Comparison of ENCODE assay signal across 8 mouse cellular contexts in genomic region chr19:32726451-32727325, GRCm38 (mm10). TPM values are rescaled to one million over a fixed set of nuclear protein-coding genes. Genes with fewer than 3 reads are reported as not detected.
DNase-seq lines count a peak whose midpoint lies in the region; ATAC-seq and TF ChIP-seq lines count a peak whose summit lies in the region.

No protein-coding gene starts in this region.

- H3K27ac ChIP-seq in lung, embryonic 14.5 days (ENCODE audit: low read depth): no peak overlapping the region
- H3K27ac ChIP-seq in embryonic facial prominence, embryonic 12.5 days: no peak overlapping the region
- H3K27ac ChIP-seq in limb, embryonic 14.5 days (replicated peaks; ENCODE audit: low read depth, low read length): no peak overlapping the region

- peaks cover 10% of the 10 kb centered on the region for H3K27me3 ChIP-seq in lung, embryonic 14.5 days (ENCODE audit: insufficient read depth, low read length)
- peaks cover 18% of the 10 kb centered on the region for H3K27me3 ChIP-seq in embryonic facial prominence, embryonic 12.5 days
- peaks cover 20% of the 10 kb centered on the region for H3K27me3 ChIP-seq in limb, embryonic 14.5 days (ENCODE audit: control insufficient read depth, insufficient read depth, low read length)

- WGBS in lung, embryonic 14.5 days: 5% methylated on average over 22 of the region's 22 CpGs
- 3% methylated on average over 22 of the region's 22 CpGs for WGBS in embryonic facial prominence, embryonic 12.5 days
- 5% methylated on average over 22 of the region's 22 CpGs for WGBS in limb, embryonic 14.5 days

- no peaks in the 10 kb centered on the region for H3K36me3 ChIP-seq in lung, embryonic 14.5 days (ENCODE audit: insufficient read depth)
- H3K36me3 ChIP-seq in embryonic facial prominence, embryonic 12.5 days: no peaks in the 10 kb centered on the region
- no peaks in the 10 kb centered on the region for H3K36me3 ChIP-seq in limb, embryonic 14.5 days (ENCODE audit: control insufficient read depth, insufficient read depth, low read length)

- H3K9me3 ChIP-seq in lung, embryonic 14.5 days (ENCODE audit: low read depth, low read length): no peaks in the 10 kb centered on the region
- no peaks in the 10 kb centered on the region for H3K9me3 ChIP-seq in embryonic facial prominence, embryonic 12.5 days
- no peaks in the 10 kb centered on the region for H3K9me3 ChIP-seq in limb, embryonic 14.5 days (ENCODE audit: control insufficient read depth, low read length)

- peak; percentile 13 for DNase-seq in lung, embryonic 14.5 days
- DNase-seq in lung, postnatal 14 days: no peak
- no peak for DNase-seq in limb, embryonic 14.5 days (ENCODE audit: low spot score)
- DNase-seq in thymus, postnatal 10 days (ENCODE audit: low spot score in 2 of 2): peak; percentile 79 to 81
- no peak for DNase-seq in layer of hippocampus, adult 8-10 months (ENCODE audit: low spot score in 2 of 2)
- DNase-seq in cerebellum, adult 11 months: no peak
- no peak for DNase-seq in right cerebral cortex, adult 18-20 months

- H3K9ac ChIP-seq in lung, embryonic 14.5 days: no peak overlapping the region
- peak overlapping the region; percentile 5 for H3K9ac ChIP-seq in embryonic facial prominence, embryonic 12.5 days
- H3K9ac ChIP-seq in limb, embryonic 14.5 days (ENCODE audit: low read depth, low read length, severe bottlenecking): no peak overlapping the region

- peak overlapping the region; percentile 32 for H3K4me2 ChIP-seq in lung, embryonic 14.5 days
- peak overlapping the region; percentile 42 for H3K4me2 ChIP-seq in embryonic facial prominence, embryonic 12.5 days (replicated peaks)
- peak overlapping the region; percentile 34 for H3K4me2 ChIP-seq in limb, embryonic 14.5 days (replicated peaks; ENCODE audit: low read depth, low read length, severe bottlenecking)

- TF ChIP-seq POLR2A in limb, embryonic 14.5 days (IDR thresholded peaks at IDR 0.05; ENCODE audit: borderline replicate concordance, extremely low read depth, insufficient read depth, insufficient read length): no peak

- no peak overlapping the region; the same call in 1 of the 2 replicates for H3K4me3 ChIP-seq in lung, embryonic 14.5 days (ENCODE audit: low read depth, low read length)
- H3K4me3 ChIP-seq in embryonic facial prominence, embryonic 12.5 days: peak overlapping the region; percentile 16
- peak overlapping the region; percentile 1; the same call in 1 of the 2 replicates for H3K4me3 ChIP-seq in limb, embryonic 14.5 days (replicated peaks; ENCODE audit: low read length)

- H3K4me1 ChIP-seq in lung, embryonic 14.5 days (ENCODE audit: insufficient read depth): 0 out of 2 replicates have a peak, but pooled peaks cover 3% of the 10 kb centered on the region
- H3K4me1 ChIP-seq in embryonic facial prominence, embryonic 12.5 days: peaks cover 11% of the 10 kb centered on the region; the same call in 1 of the 2 replicates
- peaks cover 3% of the 10 kb centered on the region; the same call in 1 of the 2 replicates for H3K4me1 ChIP-seq in limb, embryonic 14.5 days (ENCODE audit: control insufficient read depth, insufficient read depth, low read length)

- no peak for ATAC-seq in lung, embryonic 14.5 days (ENCODE audit: insufficient read depth)
- ATAC-seq in embryonic facial prominence, embryonic 12.5 days (ENCODE audit: insufficient number of reproducible peaks, insufficient read depth, low FRiP score, low TSS enrichment): no peak
- no peak for ATAC-seq in limb, embryonic 14.5 days (ENCODE audit: low FRiP score, low read depth)

- TF ChIP-seq CTCF in lung, embryonic 14.5 days (IDR thresholded peaks at IDR 0.05; ENCODE audit: low read depth): no peak

RNA-seq across cellular contexts. Expression of gene Atad1, which starts 12.9 kb away (rescaled TPM):
- polyA plus RNA-seq in lung, embryonic 14.5 days (2014; fragmentation: Nextera tagmentation; extraction: Ambion mirVana): 66.9 and 67.6 TPM in 2 replicates
- 67.5 and 67.6 TPM in 2 replicates for polyA plus RNA-seq in embryonic facial prominence, embryonic 12.5 days (2016; fragmentation: Nextera tagmentation; extraction: Ambion mirVana)
- polyA plus RNA-seq in limb, embryonic 14.5 days (2012; rRNA removed): 38.4 and 38.5 TPM in 2 replicates
- 60.2 and 62.5 TPM in 2 replicates for polyA plus RNA-seq in limb, embryonic 14.5 days (2014; fragmentation: Nextera tagmentation; extraction: Ambion mirVana)
- 100 to 1,000 TPM in 1 of 4 experiments, 10 to 100 TPM in 3; 89.9 to 100 (median 92.7) TPM for total RNA-seq in layer of hippocampus, adult 8-10 months (2022)

RNA-seq across cellular contexts. Expression of gene Pten, which starts 30.6 kb away (rescaled TPM):
- polyA plus RNA-seq in lung, embryonic 14.5 days (2014; fragmentation: Nextera tagmentation; extraction: Ambion mirVana): 14.9 and 15.4 TPM in 2 replicates
- 12.6 and 13.1 TPM in 2 replicates for polyA plus RNA-seq in embryonic facial prominence, embryonic 12.5 days (2016; fragmentation: Nextera tagmentation; extraction: Ambion mirVana)
- polyA plus RNA-seq in limb, embryonic 14.5 days (2012; rRNA removed): 17.3 and 18.0 TPM in 2 replicates
- 12.2 and 14.4 TPM in 2 replicates for polyA plus RNA-seq in limb, embryonic 14.5 days (2014; fragmentation: Nextera tagmentation; extraction: Ambion mirVana)
- 100 to 1,000 TPM; 105 to 119 (median 113) TPM for total RNA-seq in layer of hippocampus, adult 8-10 months (2022)

Comparison
In these comparisons a context has a peak if more than half of its experiments do, and no peak if none do; other contexts are left out.
1. DNase-seq: peak in lung, embryonic 14.5 days (single experiment) and thymus, postnatal 10 days (2 of 2); none in lung, postnatal 14 days (single experiment), limb, embryonic 14.5 days (single experiment), layer of hippocampus, adult 8-10 months (0 of 2), cerebellum, adult 11 months (single experiment) and right cerebral cortex, adult 18-20 months (single experiment).
2. Peak in every context shown above with its lines, with median percentiles within 50 percentile points of each other: H3K4me2 ChIP-seq.